Mouse (Mus musculus): ENCODE data around the gene Iqgap2. TPM values are rescaled to one million over a fixed set of nuclear protein-coding genes. Genes with fewer than 3 reads are reported as not detected.

Iqgap2 gene
- total and polyA plus RNA-seq, 2 experiments from 2014 or later = 0.83 to 1.3 TPM

- no peak overlapping the region for H3K27ac ChIP-seq (ENCODE audit: low read depth)
- no peaks in the 10 kb centered on the region for H3K27me3 ChIP-seq (ENCODE audit: control insufficient read depth, insufficient read depth, low read length)
- no peak overlapping the region for H3K4me2 ChIP-seq (ENCODE audit: low read depth, low read length)
- no peak overlapping the region for H3K9ac ChIP-seq (replicated peaks; ENCODE audit: low read depth, low read length)
- no peak for DNase-seq (ENCODE audit: low spot score)
- H3K36me3 ChIP-seq (replicated peaks; ENCODE audit: control insufficient read depth, insufficient read depth, low read length) = no peaks in the 10 kb centered on the region
- H3K4me3 ChIP-seq (ENCODE audit: low read depth, low read length) = no peak overlapping the region
- 31% methylated on average over 6 of the region's 6 CpGs for WGBS
- no peaks in the 10 kb centered on the region for H3K4me1 ChIP-seq (ENCODE audit: control insufficient read depth, insufficient read depth)
- H3K9me3 ChIP-seq (replicated peaks; ENCODE audit: control insufficient read depth, low read length) = no peaks in the 10 kb centered on the region
- TF ChIP-seq EP300 (IDR thresholded peaks at IDR 0.05; ENCODE audit: low read depth) (no peak), CTCF (IDR thresholded peaks at IDR 0.05; ENCODE audit: low read depth) (no peak)
- ATAC-seq (ENCODE audit: insufficient read depth, low read depth) = no peak
These were observed 93.0 kb downstream of the Iqgap2 start for GRCm38 (mm10) chr13:95798721-95799120.

GRCm38 (mm10) chr13:95797530-95797929 is 94.2 kb downstream of the Iqgap2 start:
- Histone ChIP-seq H3K9me3 (replicated peaks; ENCODE audit: control insufficient read depth, low read length) (no peaks in the 10 kb centered on the region), H3K36me3 (replicated peaks; ENCODE audit: control insufficient read depth, insufficient read depth, low read length) (no peaks in the 10 kb centered on the region), H3K4me3 (ENCODE audit: low read depth, low read length) (no peak overlapping the region), H3K9ac (replicated peaks; ENCODE audit: low read depth, low read length) (no peak overlapping the region), H3K4me2 (ENCODE audit: low read depth, low read length) (no peak overlapping the region), H3K4me1 (ENCODE audit: control insufficient read depth, insufficient read depth) (no peaks in the 10 kb centered on the region), H3K27me3 (ENCODE audit: control insufficient read depth, insufficient read depth, low read length) (no peaks in the 10 kb centered on the region), H3K27ac (ENCODE audit: low read depth) (no peak overlapping the region)
- 79% methylated on average over 2 of the region's 2 CpGs for WGBS
- DNase-seq (ENCODE audit: low spot score) (no peak), ATAC-seq (ENCODE audit: insufficient read depth, low read depth) (no peak)
- TF ChIP-seq EP300 (IDR thresholded peaks at IDR 0.05; ENCODE audit: low read depth) (no peak), CTCF (IDR thresholded peaks at IDR 0.05; ENCODE audit: low read depth) (no peak)

GRCm38 (mm10) chr13:95794346-95794745 is 97.4 kb downstream of the Iqgap2 start:
- DNase-seq (ENCODE audit: low spot score) (no peak), ATAC-seq (ENCODE audit: insufficient read depth, low read depth) (no peak)
- H3K4me1 ChIP-seq (ENCODE audit: control insufficient read depth, insufficient read depth) = no peaks in the 10 kb centered on the region
- H3K4me3 ChIP-seq (ENCODE audit: low read depth, low read length) = no peak overlapping the region
- 70% methylated on average over 8 of the region's 8 CpGs for WGBS
- TF ChIP-seq EP300 (IDR thresholded peaks at IDR 0.05; ENCODE audit: low read depth) (no peak), CTCF (IDR thresholded peaks at IDR 0.05; ENCODE audit: low read depth) (no peak)
- H3K27ac ChIP-seq (ENCODE audit: low read depth) = no peak overlapping the region
- no peaks in the 10 kb centered on the region for H3K36me3 ChIP-seq (replicated peaks; ENCODE audit: control insufficient read depth, insufficient read depth, low read length)
- H3K27me3 ChIP-seq (ENCODE audit: control insufficient read depth, insufficient read depth, low read length) = no peaks in the 10 kb centered on the region
- no peak overlapping the region for H3K4me2 ChIP-seq (ENCODE audit: low read depth, low read length)
- no peaks in the 10 kb centered on the region for H3K9me3 ChIP-seq (replicated peaks; ENCODE audit: control insufficient read depth, low read length)
- no peak overlapping the region for H3K9ac ChIP-seq (replicated peaks; ENCODE audit: low read depth, low read length)

- no peak for DNase-seq (ENCODE audit: low spot score)
- Histone ChIP-seq H3K4me2 (ENCODE audit: low read depth, low read length) (no peak overlapping the region), H3K27ac (ENCODE audit: low read depth) (no peak overlapping the region), H3K9me3 (replicated peaks; ENCODE audit: control insufficient read depth, low read length) (no peaks in the 10 kb centered on the region), H3K9ac (replicated peaks; ENCODE audit: low read depth, low read length) (no peak overlapping the region), H3K4me1 (ENCODE audit: control insufficient read depth, insufficient read depth) (no peaks in the 10 kb centered on the region), H3K36me3 (replicated peaks; ENCODE audit: control insufficient read depth, insufficient read depth, low read length) (no peaks in the 10 kb centered on the region), H3K4me3 (ENCODE audit: low read depth, low read length) (no peak overlapping the region), H3K27me3 (ENCODE audit: control insufficient read depth, insufficient read depth, low read length) (no peaks in the 10 kb centered on the region)
- TF ChIP-seq CTCF (IDR thresholded peaks at IDR 0.05; ENCODE audit: low read depth) = no peak
- TF ChIP-seq EP300 (IDR thresholded peaks at IDR 0.05; ENCODE audit: low read depth) = no peak
- ATAC-seq (ENCODE audit: insufficient read depth, low read depth) = no peak
- 72% methylated on average over 6 of the region's 6 CpGs for WGBS
These were observed 100.8 kb downstream of the Iqgap2 start for GRCm38 (mm10) chr13:95790883-95791282.

GRCm38 (mm10) chr13:95788631-95789376 is 102.9 kb downstream of the Iqgap2 start:
- DNase-seq (ENCODE audit: low spot score) (no peak), ATAC-seq (ENCODE audit: insufficient read depth, low read depth) (no peak)
- no peak for TF ChIP-seq EP300 (IDR thresholded peaks at IDR 0.05; ENCODE audit: low read depth)
- no peak for TF ChIP-seq CTCF (IDR thresholded peaks at IDR 0.05; ENCODE audit: low read depth)
- Histone ChIP-seq H3K9me3 (replicated peaks; ENCODE audit: control insufficient read depth, low read length) (no peaks in the 10 kb centered on the region), H3K36me3 (replicated peaks; ENCODE audit: control insufficient read depth, insufficient read depth, low read length) (no peaks in the 10 kb centered on the region), H3K9ac (replicated peaks; ENCODE audit: low read depth, low read length) (no peak overlapping the region), H3K4me3 (ENCODE audit: low read depth, low read length) (no peak overlapping the region), H3K27me3 (ENCODE audit: control insufficient read depth, insufficient read depth, low read length) (no peaks in the 10 kb centered on the region), H3K27ac (ENCODE audit: low read depth) (no peak overlapping the region), H3K4me1 (ENCODE audit: control insufficient read depth, insufficient read depth) (no peaks in the 10 kb centered on the region), H3K4me2 (ENCODE audit: low read depth, low read length) (no peak overlapping the region)
- WGBS = 59% methylated on average over 10 of the region's 10 CpGs

- WGBS = 44% methylated on average over 2 of the region's 2 CpGs
- Histone ChIP-seq H3K27ac (ENCODE audit: low read depth) (no peak overlapping the region), H3K4me3 (ENCODE audit: low read depth, low read length) (no peak overlapping the region), H3K9ac (replicated peaks; ENCODE audit: low read depth, low read length) (no peak overlapping the region), H3K4me1 (ENCODE audit: control insufficient read depth, insufficient read depth) (no peaks in the 10 kb centered on the region), H3K27me3 (ENCODE audit: control insufficient read depth, insufficient read depth, low read length) (no peaks in the 10 kb centered on the region), H3K36me3 (replicated peaks; ENCODE audit: control insufficient read depth, insufficient read depth, low read length) (no peaks in the 10 kb centered on the region), H3K9me3 (replicated peaks; ENCODE audit: control insufficient read depth, low read length) (no peaks in the 10 kb centered on the region), H3K4me2 (ENCODE audit: low read depth, low read length) (no peak overlapping the region)
- DNase-seq (ENCODE audit: low spot score) (no peak), ATAC-seq (ENCODE audit: insufficient read depth, low read depth) (no peak)
- TF ChIP-seq EP300 (IDR thresholded peaks at IDR 0.05; ENCODE audit: low read depth) = no peak
- no peak for TF ChIP-seq CTCF (IDR thresholded peaks at IDR 0.05; ENCODE audit: low read depth)
These were observed 108.8 kb downstream of the Iqgap2 start for GRCm38 (mm10) chr13:95782969-95783332.

Measured in heart, postnatal 0 days (tissue).